Comparison of ENCODE assay signal across 17 mouse cellular contexts in the genomic region with DNA sequence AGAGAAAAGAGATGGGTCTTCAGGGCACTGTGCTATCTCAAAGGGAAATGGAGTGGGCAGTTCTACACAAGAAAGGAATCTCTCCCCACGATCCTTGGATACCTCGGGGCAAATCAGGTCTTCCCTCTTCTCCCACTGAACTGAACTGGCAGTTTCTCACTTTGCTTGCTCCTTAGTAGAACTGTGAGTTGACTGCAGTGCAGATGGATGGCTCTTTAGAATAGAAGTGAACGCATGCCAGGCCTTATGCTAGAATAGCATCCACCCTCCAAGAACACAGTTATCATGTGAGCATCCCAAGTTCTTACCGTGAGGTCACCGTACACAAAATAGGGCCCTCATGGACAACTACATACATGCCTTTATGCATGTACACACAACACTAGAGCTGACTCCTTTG.
"Had no signal": no experiment of that assay in that cellular context is flagged by ENCODE, and none has a peak within 500 bp of the region (broad histone marks: within the 10 kb centered on the region; RNA-seq: fewer than 3 reads in every experiment).

No protein-coding gene starts in this region.

- DNase-seq: left cerebral cortex, postnatal 4 days; liver; liver, embryonic 13.5 days; liver, postnatal 0 days; lung, adult 18-20 months; lung, adult 2 months; lung, embryonic 14.5 days; lung, postnatal 10 days; lung, postnatal 14 days; lung, postnatal 36 days; lung, postnatal 4 days; midbrain, embryonic 14.5 days had no signal

- ATAC-seq: liver, embryonic 12.5 days; liver, postnatal 0 days; lung, postnatal 0 days; midbrain, embryonic 13.5 days; midbrain, embryonic 15.5 days; midbrain, embryonic 16.5 days had no signal
